Mouse (Mus musculus): Measurements from ENCODE around the gene Map4k4.
A peak's percentile ranks its signal among the peaks of the same experiment; 100 is the strongest.

Map4k4 gene

GRCm38 (mm10) chr1:39898686-39899085 lies 2.0 kb upstream of the Map4k4 start:
- DNase-seq (ENCODE audit: low spot score): no peak

GRCm38 (mm10) chr1:39901063-39901811 lies 524 bp downstream of the Map4k4 start:
- DNase-seq (ENCODE audit: low spot score): peak; percentile 71

DNA sequence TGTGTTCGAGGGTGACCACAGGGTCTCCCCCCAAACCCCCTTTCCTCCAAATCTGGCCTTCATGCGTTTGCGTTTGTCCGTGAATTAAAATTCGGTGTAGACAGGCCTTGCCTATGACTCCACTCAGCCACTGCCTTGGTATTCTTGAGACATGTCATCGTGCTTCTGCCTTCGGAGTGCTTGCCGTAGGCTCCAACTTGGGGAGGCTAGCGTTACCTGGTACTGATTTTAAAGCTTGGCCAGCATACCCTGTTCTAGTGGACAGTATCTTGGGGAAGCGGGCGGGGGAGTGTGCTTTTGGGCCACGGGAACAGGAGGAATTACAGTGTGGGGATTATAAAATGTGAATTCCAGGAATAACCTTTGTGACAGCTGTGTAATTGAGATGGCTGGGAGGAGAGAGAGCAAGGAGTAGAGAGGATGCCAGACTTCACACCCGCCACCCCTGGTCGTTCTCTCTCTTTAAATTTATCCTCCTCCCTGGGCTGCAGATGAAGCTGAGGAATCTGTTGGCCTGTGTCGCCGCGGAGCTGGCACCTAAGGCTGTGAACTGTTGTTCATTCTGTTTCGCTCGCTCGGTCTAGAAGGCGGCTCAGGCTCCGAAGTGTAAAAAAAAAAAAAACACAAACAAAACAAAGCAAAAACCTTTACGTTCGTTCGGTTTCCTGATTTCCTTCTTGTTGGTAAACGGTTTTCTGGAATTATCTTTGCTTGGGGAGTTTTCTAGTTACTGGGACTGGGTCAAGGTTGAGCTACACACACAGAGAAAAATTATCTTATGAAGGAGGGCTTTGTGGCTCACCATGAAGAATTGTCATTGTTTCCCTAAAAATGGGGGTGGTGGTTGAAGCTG lies 1.4 kb downstream of the Map4k4 start:
- peak; percentile 63 for DNase-seq (ENCODE audit: low spot score)

DNA sequence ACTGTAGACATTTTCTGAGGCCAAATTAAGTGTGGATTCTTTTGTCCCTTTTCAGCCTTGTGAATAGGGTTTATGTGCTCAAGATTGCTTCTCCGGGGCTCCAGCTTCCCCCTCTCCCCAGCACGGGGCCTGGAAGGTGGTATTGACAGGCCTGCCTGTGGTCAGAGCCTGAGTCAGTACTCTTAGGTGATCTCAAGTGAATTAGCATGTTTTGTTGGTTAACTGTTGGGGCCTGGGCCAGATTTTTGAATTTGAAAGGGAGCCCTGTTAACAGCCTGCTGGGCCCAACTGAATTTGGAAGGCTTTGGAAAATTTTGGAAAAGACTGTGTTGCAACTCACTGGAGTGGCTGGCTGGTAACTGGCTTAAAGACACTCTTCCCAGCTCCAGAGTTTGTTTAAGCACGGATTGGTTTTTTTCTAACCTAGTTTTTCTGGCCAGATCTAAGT lies 2.0 kb downstream of the Map4k4 start:
- DNase-seq (ENCODE audit: low spot score): peak; percentile 58

- DNase-seq (ENCODE audit: low spot score): no peak
Observed at GRCm38 (mm10) chr1:39904720-39905119, 4.0 kb downstream of the Map4k4 start.

- no peak for DNase-seq (ENCODE audit: low spot score)
Observed at GRCm38 (mm10) chr1:39906921-39907320, 6.2 kb downstream of the Map4k4 start.

- no peak for DNase-seq (ENCODE audit: low spot score)
Observed at GRCm38 (mm10) chr1:39908976-39909375, 8.3 kb downstream of the Map4k4 start.

DNA sequence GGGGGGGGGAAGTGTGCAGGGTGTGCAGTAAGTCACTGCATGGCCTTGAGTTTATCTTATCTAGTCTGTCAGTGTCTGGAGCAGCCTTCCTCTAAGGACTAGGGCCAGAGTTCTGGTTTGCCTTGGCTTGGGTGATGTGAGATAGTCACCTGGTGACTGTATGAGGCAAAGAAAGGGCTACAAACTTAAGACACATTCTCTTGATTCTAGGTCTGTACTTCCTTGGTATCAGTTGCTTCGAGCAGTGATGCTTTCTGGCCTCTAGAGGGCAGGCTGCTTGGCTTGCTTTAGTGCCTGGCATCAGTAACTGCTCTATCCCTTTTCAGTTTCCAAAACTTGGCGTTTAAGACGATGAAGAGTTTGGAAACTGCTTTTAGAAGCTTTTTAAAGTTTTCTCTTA lies 10.7 kb downstream of the Map4k4 start:
- DNase-seq (ENCODE audit: low spot score): no peak

DNA sequence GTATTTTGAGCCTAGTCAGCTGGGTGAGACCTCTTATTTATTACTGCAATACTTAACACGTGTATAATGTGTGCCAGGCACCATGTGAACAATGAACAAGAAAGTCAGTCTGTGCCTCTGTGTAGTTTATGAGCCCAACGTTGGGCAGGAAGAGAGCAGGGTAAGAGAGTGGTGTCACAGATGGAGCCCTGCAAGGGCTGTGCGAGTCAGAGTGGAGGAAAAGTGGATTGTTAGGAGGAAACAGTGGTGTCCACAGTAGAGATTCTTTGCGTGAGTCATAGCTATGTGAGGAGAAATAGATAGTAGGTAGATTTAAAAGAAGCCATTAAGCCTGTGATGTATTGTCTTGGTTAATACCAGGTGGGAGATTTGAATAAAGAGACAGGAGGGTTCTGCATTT lies 12.5 kb downstream of the Map4k4 start:
- DNase-seq (ENCODE audit: low spot score): no peak

DNA sequence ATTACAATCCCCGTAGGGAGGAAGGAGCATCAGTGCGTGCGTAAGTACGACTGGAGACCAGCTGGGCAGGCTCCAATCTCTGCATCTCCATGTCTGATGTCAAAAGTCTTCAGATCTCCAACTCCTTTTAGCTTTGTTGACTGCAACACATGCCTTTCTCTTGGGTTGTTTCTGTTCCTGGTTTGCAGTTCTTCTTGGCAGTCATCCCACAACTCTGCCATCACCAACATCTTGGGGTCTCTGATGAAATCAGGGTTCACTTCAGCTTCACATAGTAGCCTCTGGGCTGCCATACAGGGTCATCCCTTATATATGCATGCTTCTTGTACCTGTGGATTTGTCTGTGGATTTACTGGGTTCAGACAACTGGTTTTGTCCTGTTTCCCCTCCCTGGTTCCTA lies 15.4 kb downstream of the Map4k4 start:
- no peak for DNase-seq (ENCODE audit: low spot score)

GRCm38 (mm10) chr1:39917855-39918516 lies 17.3 kb downstream of the Map4k4 start:
- DNase-seq (ENCODE audit: low spot score): no peak

GRCm38 (mm10) chr1:39918517-39919115 lies 17.9 kb downstream of the Map4k4 start:
- DNase-seq (ENCODE audit: low spot score): no peak

GRCm38 (mm10) chr1:39920616-39921015 lies 19.9 kb downstream of the Map4k4 start:
- no peak for DNase-seq (ENCODE audit: low spot score)

DNA sequence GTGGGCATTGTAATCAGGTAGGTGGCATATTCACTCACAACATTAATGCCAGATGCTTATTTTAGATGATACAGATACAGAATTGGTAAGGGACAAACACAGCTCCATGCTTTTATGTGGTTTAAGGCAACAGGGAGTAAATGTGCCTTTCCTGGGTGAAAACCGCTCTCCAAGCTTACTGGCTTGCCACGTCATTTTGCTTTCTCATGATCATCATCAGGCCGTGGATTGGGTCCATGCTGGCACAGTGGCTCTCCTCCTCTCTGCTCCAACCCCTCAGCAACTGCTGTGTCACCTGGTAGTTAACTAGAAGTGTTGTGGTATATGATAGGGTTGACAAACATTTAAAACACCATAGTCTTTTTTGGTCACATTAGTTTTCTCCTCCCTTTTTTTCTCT lies 21.3 kb downstream of the Map4k4 start:
- DNase-seq (ENCODE audit: low spot score): no peak

- no peak for DNase-seq (ENCODE audit: low spot score)
Observed at GRCm38 (mm10) chr1:39922714-39923113, 22.0 kb downstream of the Map4k4 start.

- DNase-seq (ENCODE audit: low spot score): no peak
Observed at GRCm38 (mm10) chr1:39923395-39924337, 23.0 kb downstream of the Map4k4 start.

DNA sequence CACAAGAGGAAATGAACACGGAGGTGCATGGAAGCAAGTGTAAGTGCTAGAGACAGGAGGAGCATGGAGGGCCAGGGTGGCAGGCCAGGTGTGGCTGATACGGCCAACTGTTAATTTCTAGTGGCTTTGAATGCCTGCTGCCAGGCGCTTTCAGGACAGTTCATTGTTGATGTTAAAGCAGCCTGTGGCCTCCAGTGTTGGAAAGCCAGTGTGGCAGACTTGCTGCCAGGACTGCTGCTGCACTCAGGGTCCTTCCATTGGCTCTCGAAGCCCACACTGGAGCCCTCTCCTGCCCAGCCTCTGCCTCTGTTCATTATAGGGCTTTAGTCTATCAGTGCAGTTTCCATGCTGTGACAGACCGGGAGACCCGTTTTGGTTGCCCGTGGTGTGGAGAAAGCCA lies 30.3 kb downstream of the Map4k4 start:
- DNase-seq (ENCODE audit: low spot score): no peak

DNA sequence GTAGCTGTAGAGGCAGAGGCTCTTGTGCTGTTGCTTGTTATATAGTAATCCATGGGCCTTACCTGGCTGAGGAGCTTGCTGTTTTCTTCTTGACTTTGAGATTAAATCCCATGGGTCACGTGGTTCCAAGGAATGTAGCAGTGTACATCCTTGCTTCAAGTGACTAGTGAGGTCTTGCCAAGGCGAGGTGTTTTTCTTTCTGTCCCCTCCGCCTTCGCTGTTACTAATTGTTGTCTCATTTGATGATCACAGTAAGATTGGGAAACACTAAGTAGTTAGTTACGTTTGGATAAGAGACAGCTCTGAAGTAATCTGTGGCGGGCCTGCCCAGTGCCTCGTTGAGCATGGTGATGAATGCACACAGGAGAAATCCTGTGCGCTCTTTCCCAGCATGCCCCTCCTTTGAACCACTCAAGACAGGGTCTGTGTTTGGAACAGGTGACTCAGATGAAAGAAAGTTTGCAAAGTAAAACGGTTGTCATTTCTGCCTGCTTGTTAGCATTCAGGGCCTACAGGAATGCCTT lies 31.6 kb downstream of the Map4k4 start:
- no peak for DNase-seq (ENCODE audit: low spot score)

DNA sequence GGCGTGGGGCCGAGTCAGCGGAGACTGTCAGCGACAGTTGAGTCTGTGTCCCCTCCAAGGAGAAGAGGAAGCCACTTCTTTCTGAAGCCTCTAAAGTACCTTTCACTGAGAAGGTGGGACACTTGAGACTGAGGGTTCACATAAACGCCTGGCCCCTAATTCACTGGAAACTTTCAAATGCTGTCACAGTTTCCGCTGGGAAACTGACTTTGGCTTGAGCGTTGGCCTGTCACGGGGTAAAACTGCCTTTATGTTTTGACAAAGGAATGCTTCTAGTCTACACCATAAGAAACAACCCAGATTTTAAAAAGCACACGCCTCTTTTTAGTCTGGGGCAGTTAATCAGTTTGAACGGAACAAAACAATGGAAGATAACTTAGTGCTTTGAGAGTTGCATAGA lies 32.2 kb downstream of the Map4k4 start:
- no peak for DNase-seq (ENCODE audit: low spot score)

- no peak for DNase-seq (ENCODE audit: low spot score)
Observed at GRCm38 (mm10) chr1:39934954-39935353, 34.2 kb downstream of the Map4k4 start.

DNA sequence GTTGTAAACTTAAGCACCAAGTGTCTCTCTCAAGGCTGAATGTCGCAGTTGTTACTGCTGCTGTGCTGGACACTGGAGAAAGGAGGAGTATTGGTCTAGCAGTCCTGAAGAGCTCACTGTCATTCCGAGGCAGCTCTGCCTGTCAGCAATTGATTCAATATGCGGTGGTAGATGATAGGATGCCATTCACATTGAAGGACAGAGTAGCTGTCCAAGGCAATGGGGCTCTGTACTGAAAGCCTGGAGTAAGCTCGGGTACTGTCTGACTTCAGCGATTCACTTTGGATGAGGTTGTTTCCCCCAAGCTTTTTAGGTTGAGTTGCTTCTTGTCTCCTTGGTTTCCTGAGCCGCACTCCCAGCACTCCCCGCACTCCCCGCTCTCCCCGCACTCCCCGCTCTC lies 34.9 kb downstream of the Map4k4 start:
- no peak for DNase-seq (ENCODE audit: low spot score)
